37 mouse cellular contexts compared by ENCODE assay signal in the genomic region with DNA sequence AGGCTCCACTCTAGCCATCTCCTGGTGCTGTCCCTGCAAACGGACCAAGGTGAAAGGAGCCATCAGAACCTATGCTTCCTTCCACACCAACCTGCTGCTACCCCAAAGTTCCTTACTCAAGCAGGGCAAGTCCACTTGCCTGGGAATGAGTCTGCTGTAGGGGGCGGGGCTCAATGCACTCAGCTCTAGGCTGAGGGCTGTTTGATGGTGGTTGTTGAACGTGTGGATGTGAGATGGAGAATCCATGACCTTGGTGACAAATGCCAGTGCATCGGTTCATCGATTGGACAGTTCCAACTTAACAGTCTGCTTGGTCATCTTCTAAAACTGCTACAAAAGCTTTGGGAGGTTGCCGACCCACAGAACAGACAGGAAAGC. TPM values are rescaled to one million over a fixed set of nuclear protein-coding genes. Genes with fewer than 3 reads are reported as not detected.
DNase-seq lines count a peak whose midpoint lies in the region; ATAC-seq lines count a peak whose summit lies in the region.
"Had no signal": no experiment of that assay in that cellular context is flagged by ENCODE, and none has a peak within 500 bp of the region (broad histone marks: within the 10 kb centered on the region; RNA-seq: fewer than 3 reads in every experiment).

No protein-coding gene starts in this region.

- WGBS in heart, embryonic 12.5 days = 77% methylated on average over 6 of the region's 6 CpGs
- WGBS in intestine, embryonic 15.5 days = 79% methylated on average over 6 of the region's 6 CpGs

- H3K9ac ChIP-seq in heart, embryonic 12.5 days = no peak overlapping the region
- H3K9ac ChIP-seq in intestine, embryonic 15.5 days = no peak overlapping the region
- H3K9ac ChIP-seq: forebrain, postnatal 0 days; heart, embryonic 13.5 days; hindbrain, embryonic 15.5 days; liver, embryonic 12.5 days; liver, postnatal 0 days; midbrain, embryonic 13.5 days; neural tube, embryonic 13.5 days had no signal

- H3K4me2 ChIP-seq in heart, embryonic 12.5 days = no peak overlapping the region
- no peak overlapping the region for H3K4me2 ChIP-seq in intestine, embryonic 15.5 days (replicated peaks)
- H3K4me2 ChIP-seq: heart, embryonic 13.5 days; hindbrain, embryonic 15.5 days; liver, embryonic 12.5 days; midbrain, embryonic 13.5 days; neural tube, embryonic 13.5 days had no signal

- H3K4me3 ChIP-seq in heart, embryonic 12.5 days = no peak overlapping the region
- H3K4me3 ChIP-seq in megakaryocyte, embryonic 14.5 days (replicated peaks) = peak overlapping the region; percentile 33
- no peak overlapping the region for H3K4me3 ChIP-seq in intestine, embryonic 15.5 days (replicated peaks)
- H3K4me3 ChIP-seq: erythroblast, embryonic 14.5 days; heart, embryonic 13.5 days; hindbrain, embryonic 15.5 days; left cerebral cortex, adult 2 months; liver, embryonic 12.5 days; midbrain, embryonic 13.5 days; neural tube, embryonic 13.5 days had no signal

- ATAC-seq in heart, embryonic 12.5 days (ENCODE audit: insufficient number of reproducible peaks, low FRiP score) = 0 out of 2 replicates have a peak, but pooled peaks have one; percentile 13
- no peak for ATAC-seq in megakaryocyte, adult 5-6 weeks (ENCODE audit: poor library complexity, severe bottlenecking)
- no peak for ATAC-seq in intestine, embryonic 15.5 days
- 0 out of 2 replicates have a peak, but pooled peaks have one; percentile 9 for ATAC-seq in megakaryocyte-erythroid progenitor cell, adult 5-6 weeks (replicated peaks; ENCODE audit: low FRiP score, low TSS enrichment, poor library complexity, severe bottlenecking)
- ATAC-seq: activated CD4-positive, CD25-positive, alpha-beta regulatory T cell, adult 4 months; forebrain, postnatal 0 days; liver, embryonic 12.5 days; liver, postnatal 0 days had no signal

- no peak overlapping the region for H3K27ac ChIP-seq in heart, embryonic 12.5 days (ENCODE audit: poor library complexity, severe bottlenecking)
- H3K27ac ChIP-seq in intestine, embryonic 15.5 days = peak overlapping the region; percentile 61; the same call in 1 of the 2 replicates
- H3K27ac ChIP-seq: heart, embryonic 13.5 days; hindbrain, embryonic 15.5 days; liver, embryonic 12.5 days; midbrain, embryonic 13.5 days; neural tube, embryonic 13.5 days had no signal

- H3K36me3 ChIP-seq in heart, embryonic 12.5 days = no peaks in the 10 kb centered on the region
- peaks cover 18% of the 10 kb centered on the region for H3K36me3 ChIP-seq in megakaryocyte, embryonic 14.5 days (replicated peaks; ENCODE audit: low read length)
- no peaks in the 10 kb centered on the region for H3K36me3 ChIP-seq in intestine, embryonic 15.5 days
- H3K36me3 ChIP-seq: heart, embryonic 13.5 days; hindbrain, embryonic 15.5 days; liver, embryonic 12.5 days; midbrain, embryonic 13.5 days; neural tube, embryonic 13.5 days had no signal

- peaks cover 17% of the 10 kb centered on the region for H3K4me1 ChIP-seq in heart, embryonic 12.5 days (replicated peaks)
- H3K4me1 ChIP-seq in megakaryocyte, embryonic 14.5 days = peaks cover 91% of the 10 kb centered on the region
- H3K4me1 ChIP-seq in intestine, embryonic 15.5 days (replicated peaks) = peaks cover 35% of the 10 kb centered on the region

- H3K9me3 ChIP-seq in heart, embryonic 12.5 days (replicated peaks) = no peaks in the 10 kb centered on the region
- H3K9me3 ChIP-seq in megakaryocyte, embryonic 14.5 days = no peaks in the 10 kb centered on the region
- no peaks in the 10 kb centered on the region for H3K9me3 ChIP-seq in intestine, embryonic 15.5 days
- H3K9me3 ChIP-seq: heart, embryonic 13.5 days; hindbrain, embryonic 15.5 days; liver, embryonic 12.5 days; midbrain, embryonic 13.5 days; neural tube, embryonic 13.5 days had no signal

- no peaks in the 10 kb centered on the region for H3K27me3 ChIP-seq in heart, embryonic 12.5 days (replicated peaks)
- H3K27me3 ChIP-seq in megakaryocyte, embryonic 14.5 days (replicated peaks) = no peaks in the 10 kb centered on the region
- H3K27me3 ChIP-seq in intestine, embryonic 15.5 days (replicated peaks) = no peaks in the 10 kb centered on the region
- H3K27me3 ChIP-seq: heart, embryonic 13.5 days; hindbrain, embryonic 15.5 days; liver, embryonic 12.5 days; neural tube, embryonic 13.5 days had no signal

- DNase-seq in heart, adult 18-20 months = no peak
- DNase-seq in adrenal gland, postnatal 10 days = no peak
- DNase-seq: B cell, adult 2 months; cerebellum, adult 8-10 months; forebrain, postnatal 0 days; gastrocnemius, postnatal 10 days; heart, postnatal 10 days; kidney, postnatal 14 days; left cerebral cortex, postnatal 4 days; liver, postnatal 0 days; right cerebral cortex, postnatal 4 days; thymus, postnatal 25 days had no signal

RNA-seq across cellular contexts. Expression of a gene that starts 8.4 kb away (rescaled TPM):
- polyA plus RNA-seq in heart, embryonic 12.5 days (2016; fragmentation: Nextera tagmentation; extraction: Ambion mirVana) = 21.6 and 27.2 TPM in 2 replicates
- total RNA-seq in heart, adult 18-20 months (2021) = 10 to 100 TPM; 29.0 to 34.3 TPM
- polyA plus RNA-seq in megakaryocyte, embryonic 14.5 days (2012; ENCODE audit: insufficient read depth, low replicate concordance) = 42.6 and 60.8 TPM in 2 replicates
- 59.5 and 61.2 TPM in 2 replicates for total RNA-seq in megakaryocyte, adult 5-6 weeks (2015)
- 54.2 and 57.3 TPM in 2 replicates for total RNA-seq in megakaryocyte, adult 5-6 weeks (2017)
- 32.2 and 32.7 TPM in 2 replicates for polyA plus RNA-seq in intestine, embryonic 15.5 days (2015; fragmentation: Nextera tagmentation; extraction: Ambion mirVana)
- total RNA-seq in megakaryocyte-erythroid progenitor cell, adult 5-6 weeks (2014; fragmentation: Nextera tagmentation) = 34.0 and 40.6 TPM in 2 replicates
- 36.7 and 37.1 TPM in 2 replicates for total RNA-seq in megakaryocyte-erythroid progenitor cell, adult 5-6 weeks (2017)
- total RNA-seq in adrenal gland, postnatal 10 days (2021) = 10 to 100 TPM; 68.2 to 70.3 TPM

RNA-seq across cellular contexts. Expression of a gene that starts 56.3 kb away (rescaled TPM):
- 0.91 and 1.1 TPM in 2 replicates for polyA plus RNA-seq in heart, embryonic 12.5 days (2016; fragmentation: Nextera tagmentation; extraction: Ambion mirVana)
- total RNA-seq in heart, adult 18-20 months (2021) = under 1 TPM; 0.27 to 0.41 TPM
- 1.7 and 3.2 TPM in 2 replicates for polyA plus RNA-seq in megakaryocyte, embryonic 14.5 days (2012; ENCODE audit: insufficient read depth, low replicate concordance)
- total RNA-seq in megakaryocyte, adult 5-6 weeks (2015) = 0.09 TPM in 1 of 2 replicates, not detected in the other
- not detected in 2 replicates for total RNA-seq in megakaryocyte, adult 5-6 weeks (2017)
- 3.6 and 4.2 TPM in 2 replicates for polyA plus RNA-seq in intestine, embryonic 15.5 days (2015; fragmentation: Nextera tagmentation; extraction: Ambion mirVana)
- 0.24 TPM in 1 of 2 replicates, not detected in the other for total RNA-seq in megakaryocyte-erythroid progenitor cell, adult 5-6 weeks (2014; fragmentation: Nextera tagmentation)
- not detected in 2 replicates for total RNA-seq in megakaryocyte-erythroid progenitor cell, adult 5-6 weeks (2017)
- 1 to 10 TPM; 5.3 to 7.8 TPM for total RNA-seq in adrenal gland, postnatal 10 days (2021)
- total RNA-seq: granulocyte monocyte progenitor cell, adult 5-6 weeks had no signal
- polyA plus RNA-seq: erythroblast, embryonic 14.5 days had no signal

RNA-seq across cellular contexts. Expression of a gene that starts 59.5 kb away (rescaled TPM):
- not detected in 2 replicates for polyA plus RNA-seq in heart, embryonic 12.5 days (2016; fragmentation: Nextera tagmentation; extraction: Ambion mirVana)
- not detected for total RNA-seq in heart, adult 18-20 months (2021)
- polyA plus RNA-seq in megakaryocyte, embryonic 14.5 days (2012; ENCODE audit: insufficient read depth, low replicate concordance) = not detected in 2 replicates
- 0.07 TPM in 1 of 2 replicates, not detected in the other for total RNA-seq in megakaryocyte, adult 5-6 weeks (2015)
- 0.08 TPM in 1 of 2 replicates, not detected in the other for total RNA-seq in megakaryocyte, adult 5-6 weeks (2017)
- polyA plus RNA-seq in intestine, embryonic 15.5 days (2015; fragmentation: Nextera tagmentation; extraction: Ambion mirVana) = not detected in 2 replicates
- 0.12 TPM in 1 of 2 replicates, not detected in the other for total RNA-seq in megakaryocyte-erythroid progenitor cell, adult 5-6 weeks (2014; fragmentation: Nextera tagmentation)
- total RNA-seq in megakaryocyte-erythroid progenitor cell, adult 5-6 weeks (2017) = 1.2 TPM in 1 of 2 replicates, not detected in the other
- not detected for total RNA-seq in adrenal gland, postnatal 10 days (2021)
- total RNA-seq: adrenal gland, adult 2 months; adrenal gland, postnatal 4 days; common myeloid progenitor, adult 5-6 weeks; forebrain, postnatal 0 days; gastrocnemius, postnatal 10 days; granulocyte monocyte progenitor cell, adult 5-6 weeks; heart, postnatal 10 days; layer of hippocampus, adult 18-20 months; layer of hippocampus, postnatal 14 days; left cerebral cortex, adult 2 months; left cerebral cortex, postnatal 4 days; megakaryocyte progenitor cell, adult 5-6 weeks had no signal
- polyA plus RNA-seq: adrenal gland, adult 2 months; forebrain, embryonic 11.5 days; forebrain, postnatal 0 days; heart, embryonic 13.5 days; hindbrain, embryonic 15.5 days; intestine, embryonic 14.5 days; kidney, embryonic 14.5 days; limb, embryonic 14.5 days; liver, embryonic 12.5 days; liver, postnatal 0 days; midbrain, embryonic 13.5 days; neural tube, embryonic 13.5 days; spleen, adult 2 months had no signal

Comparison
In these comparisons a context has a peak if more than half of its experiments do, and no peak if none do; other contexts are left out.
1. ATAC-seq: peak in heart, embryonic 12.5 days (single experiment) and megakaryocyte-erythroid progenitor cell, adult 5-6 weeks (single experiment); none in megakaryocyte, adult 5-6 weeks (single experiment) and intestine, embryonic 15.5 days (single experiment).
2. RNA of a gene that starts 56.3 kb away (total RNA-seq): 5.3 to 7.8 TPM in adrenal gland, postnatal 10 days; 0.27 to 0.41 TPM in heart, adult 18-20 months, 0.24 TPM in megakaryocyte-erythroid progenitor cell, adult 5-6 weeks and 0.09 TPM in megakaryocyte, adult 5-6 weeks; every median in the first group is over 4 times any median in the second.